Mouse (Mus musculus): Measurements from ENCODE around the gene Insr. TPM values are rescaled to one million over a fixed set of nuclear protein-coding genes. Genes with fewer than 3 reads are reported as not detected.

Insr gene
- polyA plus RNA-seq, 1 experiment from 2014 or later = 33.2 TPM

- Histone ChIP-seq H3K9me3 (ENCODE audit: control insufficient read depth, low read length) (no peaks in the 10 kb centered on the region), H3K4me1 (ENCODE audit: control insufficient read depth, insufficient read depth, low read length) (peaks cover 18% of the 10 kb centered on the region), H3K27ac (ENCODE audit: low read length) (peak overlapping the region; percentile 49), H3K4me2 (ENCODE audit: low read depth, low read length) (no peak overlapping the region), H3K36me3 (ENCODE audit: control insufficient read depth, insufficient read depth, low read length) (peaks cover 7% of the 10 kb centered on the region), H3K4me3 (ENCODE audit: low read length) (no peak overlapping the region), H3K9ac (ENCODE audit: low read depth, low read length) (no peak overlapping the region), H3K27me3 (replicated peaks; ENCODE audit: control insufficient read depth, insufficient read depth, low read length) (no peaks in the 10 kb centered on the region)
- peak; percentile 76 for ATAC-seq
- 65% methylated on average over 3 of the region's 3 CpGs for WGBS
Observed at GRCm38 (mm10) chr8:3262779-3263178, 16.6 kb downstream of the Insr start.

- H3K4me1 ChIP-seq (ENCODE audit: control insufficient read depth, insufficient read depth, low read length) = peaks cover 16% of the 10 kb centered on the region; the same call in 1 of the 2 replicates
- 80% methylated on average over 5 of the region's 5 CpGs for WGBS
- peaks cover 7% of the 10 kb centered on the region for H3K36me3 ChIP-seq (ENCODE audit: control insufficient read depth, insufficient read depth, low read length)
- no peaks in the 10 kb centered on the region for H3K27me3 ChIP-seq (replicated peaks; ENCODE audit: control insufficient read depth, insufficient read depth, low read length)
- H3K27ac ChIP-seq (ENCODE audit: low read length) = 0 out of 2 replicates have a peak overlapping the region, but pooled peaks have one; percentile 8
- no peak overlapping the region for H3K4me3 ChIP-seq (ENCODE audit: low read length)
- peak; percentile 30 for ATAC-seq
- H3K9ac ChIP-seq (ENCODE audit: low read depth, low read length) = no peak overlapping the region
- H3K4me2 ChIP-seq (ENCODE audit: low read depth, low read length) = no peak overlapping the region
- H3K9me3 ChIP-seq (ENCODE audit: control insufficient read depth, low read length) = no peaks in the 10 kb centered on the region
Observed at GRCm38 (mm10) chr8:3261101-3261500, 18.3 kb downstream of the Insr start.

GRCm38 (mm10) chr8:3260127-3260811 lies 19.1 kb downstream of the Insr start:
- Histone ChIP-seq H3K9me3 (ENCODE audit: control insufficient read depth, low read length) (no peaks in the 10 kb centered on the region), H3K27me3 (replicated peaks; ENCODE audit: control insufficient read depth, insufficient read depth, low read length) (no peaks in the 10 kb centered on the region), H3K4me2 (ENCODE audit: low read depth, low read length) (no peak overlapping the region), H3K36me3 (ENCODE audit: control insufficient read depth, insufficient read depth, low read length) (peaks cover 7% of the 10 kb centered on the region), H3K4me1 (ENCODE audit: control insufficient read depth, insufficient read depth, low read length) (peaks cover 16% of the 10 kb centered on the region; the same call in 1 of the 2 replicates), H3K9ac (ENCODE audit: low read depth, low read length) (no peak overlapping the region), H3K4me3 (ENCODE audit: low read length) (no peak overlapping the region), H3K27ac (ENCODE audit: low read length) (no peak overlapping the region)
- ATAC-seq = no peak; the same call in 1 of the 2 replicates
- 59% methylated on average over 9 of the region's 9 CpGs for WGBS

- no peak overlapping the region for H3K27ac ChIP-seq (ENCODE audit: low read length)
- ATAC-seq = no peak
- H3K4me1 ChIP-seq (ENCODE audit: control insufficient read depth, insufficient read depth, low read length) = peaks cover 21% of the 10 kb centered on the region
- H3K9ac ChIP-seq (ENCODE audit: low read depth, low read length) = no peak overlapping the region
- no peaks in the 10 kb centered on the region for H3K27me3 ChIP-seq (replicated peaks; ENCODE audit: control insufficient read depth, insufficient read depth, low read length)
- no peak overlapping the region for H3K4me3 ChIP-seq (ENCODE audit: low read length)
- H3K36me3 ChIP-seq (ENCODE audit: control insufficient read depth, insufficient read depth, low read length) = peaks cover 9% of the 10 kb centered on the region
- H3K9me3 ChIP-seq (ENCODE audit: control insufficient read depth, low read length) = no peaks in the 10 kb centered on the region
- WGBS = 76% methylated on average over 5 of the region's 5 CpGs
- no peak overlapping the region for H3K4me2 ChIP-seq (ENCODE audit: low read depth, low read length)
Observed at GRCm38 (mm10) chr8:3256147-3256940, 23.1 kb downstream of the Insr start.

- H3K4me1 ChIP-seq (ENCODE audit: control insufficient read depth, insufficient read depth, low read length) = peaks cover 14% of the 10 kb centered on the region
- no peaks in the 10 kb centered on the region for H3K9me3 ChIP-seq (ENCODE audit: control insufficient read depth, low read length)
- no peak overlapping the region for H3K4me3 ChIP-seq (ENCODE audit: low read length)
- H3K36me3 ChIP-seq (ENCODE audit: control insufficient read depth, insufficient read depth, low read length) = peaks cover 11% of the 10 kb centered on the region
- no peak overlapping the region for H3K9ac ChIP-seq (ENCODE audit: low read depth, low read length)
- WGBS = 86% methylated on average over 1 of the region's 1 CpGs
- H3K27ac ChIP-seq (ENCODE audit: low read length) = no peak overlapping the region
- no peaks in the 10 kb centered on the region for H3K27me3 ChIP-seq (replicated peaks; ENCODE audit: control insufficient read depth, insufficient read depth, low read length)
- ATAC-seq = no peak
- H3K4me2 ChIP-seq (ENCODE audit: low read depth, low read length) = no peak overlapping the region
Observed at GRCm38 (mm10) chr8:3255321-3255720, 24.1 kb downstream of the Insr start.

- Histone ChIP-seq H3K4me2 (ENCODE audit: low read depth, low read length) (no peak overlapping the region), H3K9ac (ENCODE audit: low read depth, low read length) (no peak overlapping the region), H3K4me3 (ENCODE audit: low read length) (no peak overlapping the region), H3K9me3 (ENCODE audit: control insufficient read depth, low read length) (no peaks in the 10 kb centered on the region), H3K36me3 (ENCODE audit: control insufficient read depth, insufficient read depth, low read length) (peaks cover 8% of the 10 kb centered on the region), H3K4me1 (ENCODE audit: control insufficient read depth, insufficient read depth, low read length) (peaks cover 14% of the 10 kb centered on the region), H3K27me3 (replicated peaks; ENCODE audit: control insufficient read depth, insufficient read depth, low read length) (no peaks in the 10 kb centered on the region), H3K27ac (ENCODE audit: low read length) (peak overlapping the region; percentile 10; the same call in 1 of the 2 replicates)
- ATAC-seq = peak; percentile 37
- WGBS = 60% methylated on average over 4 of the region's 4 CpGs
Observed at GRCm38 (mm10) chr8:3253179-3253578, 26.2 kb downstream of the Insr start.

GRCm38 (mm10) chr8:3252665-3253064 lies 26.8 kb downstream of the Insr start:
- no peak overlapping the region for H3K4me3 ChIP-seq (ENCODE audit: low read length)
- peaks cover 14% of the 10 kb centered on the region for H3K4me1 ChIP-seq (ENCODE audit: control insufficient read depth, insufficient read depth, low read length)
- no peaks in the 10 kb centered on the region for H3K9me3 ChIP-seq (ENCODE audit: control insufficient read depth, low read length)
- 0 out of 2 replicates have a peak overlapping the region, but pooled peaks have one; percentile 10 for H3K27ac ChIP-seq (ENCODE audit: low read length)
- 0 out of 2 replicates have a peak, but pooled peaks cover 4% of the 10 kb centered on the region for H3K36me3 ChIP-seq (ENCODE audit: control insufficient read depth, insufficient read depth, low read length)
- WGBS = 68% methylated on average over 6 of the region's 6 CpGs
- H3K27me3 ChIP-seq (replicated peaks; ENCODE audit: control insufficient read depth, insufficient read depth, low read length) = no peaks in the 10 kb centered on the region
- H3K4me2 ChIP-seq (ENCODE audit: low read depth, low read length) = no peak overlapping the region; the same call in 1 of the 2 replicates
- H3K9ac ChIP-seq (ENCODE audit: low read depth, low read length) = no peak overlapping the region
- peak; percentile 83 for ATAC-seq

GRCm38 (mm10) chr8:3251101-3251500 lies 28.3 kb downstream of the Insr start:
- Histone ChIP-seq H3K36me3 (ENCODE audit: control insufficient read depth, insufficient read depth, low read length) (0 out of 2 replicates have a peak, but pooled peaks cover 4% of the 10 kb centered on the region), H3K4me2 (ENCODE audit: low read depth, low read length) (no peak overlapping the region), H3K27ac (ENCODE audit: low read length) (no peak overlapping the region), H3K27me3 (replicated peaks; ENCODE audit: control insufficient read depth, insufficient read depth, low read length) (no peaks in the 10 kb centered on the region), H3K9ac (ENCODE audit: low read depth, low read length) (no peak overlapping the region), H3K4me3 (ENCODE audit: low read length) (no peak overlapping the region), H3K4me1 (ENCODE audit: control insufficient read depth, insufficient read depth, low read length) (peaks cover 12% of the 10 kb centered on the region), H3K9me3 (ENCODE audit: control insufficient read depth, low read length) (no peaks in the 10 kb centered on the region)
- 97% methylated on average over 3 of the region's 3 CpGs for WGBS
- no peak for ATAC-seq

- no peak overlapping the region for H3K27ac ChIP-seq (ENCODE audit: low read length)
- no peak overlapping the region for H3K9ac ChIP-seq (ENCODE audit: low read depth, low read length)
- no peaks in the 10 kb centered on the region for H3K27me3 ChIP-seq (replicated peaks; ENCODE audit: control insufficient read depth, insufficient read depth, low read length)
- no peak overlapping the region for H3K4me2 ChIP-seq (ENCODE audit: low read depth, low read length)
- no peaks in the 10 kb centered on the region for H3K9me3 ChIP-seq (ENCODE audit: control insufficient read depth, low read length)
- H3K4me1 ChIP-seq (ENCODE audit: control insufficient read depth, insufficient read depth, low read length) = peaks cover 11% of the 10 kb centered on the region
- 90% methylated on average over 2 of the region's 2 CpGs for WGBS
- 0 out of 2 replicates have a peak, but pooled peaks cover 7% of the 10 kb centered on the region for H3K36me3 ChIP-seq (ENCODE audit: control insufficient read depth, insufficient read depth, low read length)
- no peak overlapping the region for H3K4me3 ChIP-seq (ENCODE audit: low read length)
- ATAC-seq = no peak
Observed at GRCm38 (mm10) chr8:3249886-3250285, 29.5 kb downstream of the Insr start.

Data from intestine, embryonic 16.5 days (tissue).